Mouse (Mus musculus) MEL (cell line): ENCODE data around the gene Ube2o.

Experiments used
- CTCF ChIP-seq, 3 experiments: IDR thresholded peaks in 2 of 3; conservative IDR thresholded peaks in 1 of 3; 2 replicates each; pipeline ENCODE4 v1.5.1; 2011 to 2012; ENCODE audit warnings: low read length in 3 of 3, low read depth in 2 of 3, mild to moderate bottlenecking in 2 of 3, improper control_type of control experiment in 1 of 3, inconsistent platforms in 1 of 3, mixed read lengths in 1 of 3, moderate library complexity in 1 of 3; ENCODE audit not compliant: control insufficient read depth in 1 of 3, insufficient read depth in 1 of 3, poor library complexity in 1 of 3, severe bottlenecking in 1 of 3
- E2F4 ChIP-seq: IDR thresholded peaks from 2 replicates; pipeline ENCODE4 v1.6.1; 2011; ENCODE audit warnings: low read depth, low read length, improper control_type of control experiment, borderline replicate concordance
- EP300 ChIP-seq, 2 experiments: IDR thresholded peaks; 2 replicates each; pipeline ENCODE4 v1.6.1; 2011; ENCODE audit warnings: improper control_type of control experiment in 2 of 2, low read length in 2 of 2, low read depth in 1 of 2, mild to moderate bottlenecking in 1 of 2
- GABPA ChIP-seq: IDR thresholded peaks from 2 replicates; pipeline ENCODE4 v1.6.1; 2012; ENCODE audit warnings: low read depth, mild to moderate bottlenecking, inconsistent platforms, low read length, improper control_type of control experiment, moderate library complexity

GRCm38 (mm10) chr11:116547296-116548060, 33.8 kb downstream of the Ube2o start:
- no peak for TF ChIP-seq GABPA
- TF ChIP-seq EP300 (IDR thresholded peaks at IDR 0.05; ENCODE audit: low read depth in 1 of 2, low read length in 2 of 2) = no peak
- no peak for TF ChIP-seq CTCF (IDR thresholded peaks at IDR 0.05 in 2 of 3, conservative IDR thresholded peaks at IDR 0.05 in 1 of 3; ENCODE audit: control insufficient read depth in 1 of 3, insufficient read depth in 1 of 3, low read depth in 2 of 3, low read length in 3 of 3, poor library complexity in 1 of 3, severe bottlenecking in 1 of 3)
- no peak for TF ChIP-seq E2F4
